Mouse (Mus musculus) kidney, adult 9 months (tissue): ENCODE measurements at regions not wholly inside any gene's neighbourhood (a gene's known extent, or its start where the extent isn't known, plus 50 kb on each side); places are given as distances from the start of the nearest gene placed in this dataset.
A peak's percentile ranks its signal among the peaks of the same experiment; 100 is the strongest.

Source experiments
- DNase-seq: peaks from one replicate; pipeline ENCODE4 v3.0.0; 2022

GRCm38 (mm10) chr19:28205691-28206090, 194.7 kb upstream of the Rfx3 start:
- DNase-seq, result no peak

- DNase-seq, result no peak
These were observed 192.8 kb upstream of the Rfx3 start for GRCm38 (mm10) chr19:28203719-28204118.

GRCm38 (mm10) chr19:28199385-28199784, 188.4 kb upstream of the Rfx3 start:
- peak; percentile 36 for DNase-seq

- DNase-seq, result peak; percentile 53
These were observed 185.9 kb upstream of the Rfx3 start for GRCm38 (mm10) chr19:28196881-28197280.

GRCm38 (mm10) chr19:28192248-28192647, 181.3 kb upstream of the Rfx3 start:
- peak; percentile 54 for DNase-seq

GRCm38 (mm10) chr19:28191428-28192116, 180.6 kb upstream of the Rfx3 start:
- peak; percentile 76 for DNase-seq

GRCm38 (mm10) chr19:28190250-28190649, 179.3 kb upstream of the Rfx3 start:
- no peak for DNase-seq

- no peak for DNase-seq
These were observed 177.4 kb upstream of the Rfx3 start for GRCm38 (mm10) chr19:28188363-28188762.

- DNase-seq, result peak; percentile 89
These were observed 171.6 kb upstream of the Rfx3 start for GRCm38 (mm10) chr19:28182411-28183182.

- DNase-seq, result no peak
These were observed 170.2 kb upstream of the Rfx3 start for GRCm38 (mm10) chr19:28181171-28181570.

GRCm38 (mm10) chr19:28178114-28178513, 167.1 kb upstream of the Rfx3 start:
- no peak for DNase-seq

GRCm38 (mm10) chr19:28176821-28177220, 165.9 kb upstream of the Rfx3 start:
- no peak for DNase-seq

GRCm38 (mm10) chr19:28171836-28172534, 161.0 kb upstream of the Rfx3 start:
- peak; percentile 76 for DNase-seq

- DNase-seq, result peak; percentile 20
These were observed 156.6 kb upstream of the Rfx3 start for GRCm38 (mm10) chr19:28167451-28168165.

- peak; percentile 59 for DNase-seq
These were observed 155.7 kb upstream of the Rfx3 start for GRCm38 (mm10) chr19:28166626-28167025.

- DNase-seq, result peak; percentile 85
These were observed 155.0 kb upstream of the Rfx3 start for GRCm38 (mm10) chr19:28165901-28166361.

GRCm38 (mm10) chr19:28163195-28163594, 152.2 kb upstream of the Rfx3 start:
- no peak for DNase-seq

GRCm38 (mm10) chr19:28160582-28160981, 149.6 kb upstream of the Rfx3 start:
- DNase-seq, result peak; percentile 15

- no peak for DNase-seq
These were observed 146.2 kb upstream of the Rfx3 start for GRCm38 (mm10) chr19:28157196-28157595.

GRCm38 (mm10) chr19:28137581-28137980, 126.6 kb upstream of the Rfx3 start:
- DNase-seq, result no peak

- DNase-seq, result no peak
These were observed 123.8 kb upstream of the Rfx3 start for GRCm38 (mm10) chr19:28134806-28135205.

GRCm38 (mm10) chr19:28111263-28112180, 100.6 kb upstream of the Rfx3 start:
- DNase-seq, result no peak
